Mouse (Mus musculus) stomach, embryonic 15.5 days (tissue): ENCODE measurements around the gene A830018L16Rik. TPM values are rescaled to one million over a fixed set of nuclear protein-coding genes. Genes with fewer than 3 reads are reported as not detected.

Experiments used
- ATAC-seq: fragments of 200-750 bp; cut with Nextera tagmentation; 2 replicates; pipeline ENCODE4 v1.8.0; 2017; ENCODE audit warnings: low read depth, moderate number of reproducible peaks, moderate TSS enrichment; ENCODE audit not compliant: insufficient read depth, low FRiP score
- H3K27ac ChIP-seq: fragments of 300-500 bp; sonication (generic); 2 replicates; pipeline ENCODE4 v1.5.1; 2015; ENCODE audit warnings: mild to moderate bottlenecking, inconsistent platforms
- H3K27me3 ChIP-seq: fragments of 300-500 bp; sonication (generic); replicated peaks from 2 replicates; pipeline ENCODE4 v1.6.1; 2015; ENCODE audit warnings: inconsistent platforms
- H3K36me3 ChIP-seq: fragments of 300-500 bp; sonication (generic); 2 replicates; pipeline ENCODE4 v1.6.1; 2015; ENCODE audit warnings: inconsistent platforms
- H3K4me1 ChIP-seq: fragments of 300-500 bp; sonication (generic); 2 replicates; pipeline ENCODE4 v1.6.1; 2015; ENCODE audit warnings: inconsistent platforms
- H3K4me2 ChIP-seq: fragments of 300-500 bp; sonication (generic); 2 replicates; pipeline ENCODE4 v1.6.1; 2015; ENCODE audit warnings: mild to moderate bottlenecking, inconsistent platforms
- H3K4me3 ChIP-seq: fragments of 300-500 bp; sonication (generic); replicated peaks from 2 replicates; pipeline ENCODE4 v1.5.1; 2015; ENCODE audit warnings: inconsistent platforms
- H3K9ac ChIP-seq: fragments of 300-500 bp; sonication (generic); 2 replicates; pipeline ENCODE4 v1.6.1; 2015; ENCODE audit warnings: inconsistent platforms
- H3K9me3 ChIP-seq: fragments of 300-500 bp; sonication (generic); 2 replicates; pipeline ENCODE4 v1.6.1; 2016; ENCODE audit warnings: inconsistent platforms
- WGBS: fragments of 180-500 bp; shearing (Covaris S2); methylation state at CpG from one replicate; pipeline ENCODE4 v1.1.7; 2015; 5-methylcytosine and 5-hydroxymethylcytosine counted together
- polyA plus RNA-seq: library from polyadenylated mRNA; unstranded; fragments of >200 nt; fragmentation: Nextera tagmentation; extraction: Ambion mirVana; gene quantifications from 2 replicates; pipeline ENCODE4 v1.2.1, GENCODE M21; 2015

A830018L16Rik gene
- polyA plus RNA-seq, 1 experiment from 2014 or later = 12.2 TPM

- H3K27ac ChIP-seq = no peak overlapping the region
These were observed 243.6 kb downstream of the A830018L16Rik start for GRCm38 (mm10) chr1:11657341-11658060.

DNA sequence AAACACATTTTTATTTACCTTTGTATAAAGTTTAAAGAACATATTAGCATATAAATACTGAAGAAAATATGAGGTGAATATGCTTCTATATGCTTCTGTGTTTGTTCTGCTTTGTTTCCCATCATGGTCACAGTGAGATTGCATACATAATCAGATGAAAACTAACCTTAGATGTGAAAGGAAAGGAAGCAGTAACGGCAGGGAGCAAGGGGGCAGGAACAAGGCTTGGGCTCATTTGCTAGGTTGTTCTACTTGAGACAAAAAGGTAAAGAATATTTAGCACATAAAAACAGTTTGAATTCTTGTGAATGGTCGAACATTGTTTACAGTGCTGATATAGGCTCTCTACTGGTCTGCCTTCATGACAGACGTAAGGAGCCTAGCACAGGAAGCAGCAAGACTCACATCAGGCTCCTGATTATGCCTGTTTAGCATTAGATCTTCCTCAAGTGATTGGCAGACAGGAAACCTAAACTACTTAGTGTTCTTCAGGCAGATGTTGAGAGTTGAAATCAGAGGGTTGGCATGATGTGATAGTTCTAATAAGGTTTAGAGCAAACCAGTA is 244.2 kb downstream of the A830018L16Rik start:
- H3K4me3 ChIP-seq = no peak overlapping the region
- H3K9me3 ChIP-seq = no peaks in the 10 kb centered on the region
- no peak for ATAC-seq
- no peak overlapping the region for H3K4me2 ChIP-seq
- H3K27ac ChIP-seq = no peak overlapping the region
- no peaks in the 10 kb centered on the region for H3K36me3 ChIP-seq
- whole genome bisulfite sequencing = 33% methylated on average over 3 of the region's 3 CpGs
- H3K9ac ChIP-seq = no peak overlapping the region
- no peaks in the 10 kb centered on the region for H3K27me3 ChIP-seq
- H3K4me1 ChIP-seq = no peaks in the 10 kb centered on the region

More at GRCm38 (mm10) chr1:11657341-11658060, 243.6 kb downstream of the A830018L16Rik start:
- no peak overlapping the region for H3K4me2 ChIP-seq
- no peaks in the 10 kb centered on the region for H3K4me1 ChIP-seq
- no peak overlapping the region for H3K4me3 ChIP-seq
- H3K9ac ChIP-seq = no peak overlapping the region
- H3K36me3 ChIP-seq = no peaks in the 10 kb centered on the region
- no peaks in the 10 kb centered on the region for H3K27me3 ChIP-seq
- no peaks in the 10 kb centered on the region for H3K9me3 ChIP-seq
- ATAC-seq = no peak; the same call in 1 of the 2 replicates
- WGBS = 56% methylated on average over 2 of the region's 2 CpGs

DNA sequence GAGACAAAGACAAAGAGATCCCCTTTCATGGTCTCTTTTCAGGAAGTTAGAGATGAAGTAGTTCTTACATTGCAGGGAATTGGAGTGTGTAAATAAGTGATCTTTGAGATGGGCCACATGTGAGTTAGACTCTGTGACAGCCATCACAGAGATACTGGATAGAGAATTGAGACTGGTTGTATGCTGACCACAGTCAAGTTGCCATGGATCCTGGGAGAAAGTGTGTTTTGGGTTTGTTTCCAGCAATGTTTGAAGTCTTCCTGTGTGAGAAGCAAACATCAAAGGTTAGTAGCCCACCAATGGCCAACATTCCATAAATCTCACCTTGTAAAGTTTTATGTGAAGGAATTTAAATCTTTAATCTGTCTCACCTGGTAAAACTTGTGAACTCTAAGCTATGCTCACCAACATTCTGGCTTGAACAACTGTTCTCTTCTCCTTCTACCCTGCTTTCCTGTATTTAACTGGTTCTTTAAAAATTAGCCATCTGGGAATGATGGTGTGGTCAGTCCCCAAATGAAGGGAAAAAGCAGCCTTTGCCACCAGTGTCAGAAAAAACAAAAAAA is 330.9 kb downstream of the A830018L16Rik start:
- Histone ChIP-seq H3K27ac (no peak overlapping the region), H3K36me3 (no peaks in the 10 kb centered on the region), H3K27me3 (no peaks in the 10 kb centered on the region), H3K4me2 (no peak overlapping the region), H3K9ac (no peak overlapping the region), H3K4me1 (no peaks in the 10 kb centered on the region), H3K4me3 (no peak overlapping the region), H3K9me3 (no peaks in the 10 kb centered on the region)
- no peak for ATAC-seq

DNA sequence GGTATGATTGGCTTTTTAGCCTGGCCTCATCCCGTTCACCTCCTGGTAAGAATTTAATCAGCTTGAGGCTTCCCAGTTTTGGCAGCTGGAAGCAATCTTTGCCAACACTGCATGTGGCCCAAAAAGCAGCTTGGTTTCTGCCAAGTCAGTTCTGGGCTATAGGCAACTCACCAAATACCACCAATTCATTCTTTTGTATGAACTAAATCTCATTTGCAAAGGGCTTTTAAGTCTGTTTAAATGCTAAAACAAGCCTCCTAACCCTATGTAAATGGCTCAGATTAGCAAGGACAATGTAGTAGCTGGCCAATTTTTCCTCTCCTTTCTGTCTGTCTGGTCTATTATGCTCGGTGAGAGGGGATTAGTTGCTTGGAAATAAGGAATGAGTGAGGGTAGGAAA is 334.5 kb downstream of the A830018L16Rik start:
- ATAC-seq = no peak
- no peaks in the 10 kb centered on the region for H3K4me1 ChIP-seq
- H3K4me2 ChIP-seq = no peak overlapping the region
- 47% methylated on average over 2 of the region's 2 CpGs for WGBS
- H3K9ac ChIP-seq = no peak overlapping the region
- H3K27ac ChIP-seq = no peak overlapping the region
- no peaks in the 10 kb centered on the region for H3K36me3 ChIP-seq
- no peaks in the 10 kb centered on the region for H3K27me3 ChIP-seq
- H3K4me3 ChIP-seq = no peak overlapping the region
- H3K9me3 ChIP-seq = no peaks in the 10 kb centered on the region

DNA sequence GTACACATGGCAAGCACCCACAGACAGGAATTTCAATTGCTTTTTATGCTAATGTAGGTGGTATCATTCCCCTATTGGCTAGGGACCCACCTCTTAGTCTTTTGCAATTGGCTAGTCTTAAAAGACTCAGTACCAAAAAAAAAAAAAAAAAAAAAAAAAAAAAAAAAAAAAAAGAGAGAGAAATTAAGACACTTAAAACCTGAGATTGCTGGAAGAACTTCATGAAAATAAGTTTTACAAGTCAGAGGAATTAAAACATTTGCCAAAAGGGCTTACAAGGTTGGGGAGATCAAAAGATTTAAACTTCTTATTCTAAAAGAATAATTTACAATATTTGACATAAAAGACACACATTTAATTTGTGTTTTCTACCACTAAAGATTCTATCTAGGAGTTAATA is 336.2 kb downstream of the A830018L16Rik start:
- no peak for ATAC-seq
- Histone ChIP-seq H3K36me3 (no peaks in the 10 kb centered on the region), H3K4me1 (no peaks in the 10 kb centered on the region), H3K27ac (no peak overlapping the region), H3K4me3 (no peak overlapping the region), H3K9me3 (no peaks in the 10 kb centered on the region), H3K27me3 (no peaks in the 10 kb centered on the region), H3K4me2 (no peak overlapping the region), H3K9ac (no peak overlapping the region)

DNA sequence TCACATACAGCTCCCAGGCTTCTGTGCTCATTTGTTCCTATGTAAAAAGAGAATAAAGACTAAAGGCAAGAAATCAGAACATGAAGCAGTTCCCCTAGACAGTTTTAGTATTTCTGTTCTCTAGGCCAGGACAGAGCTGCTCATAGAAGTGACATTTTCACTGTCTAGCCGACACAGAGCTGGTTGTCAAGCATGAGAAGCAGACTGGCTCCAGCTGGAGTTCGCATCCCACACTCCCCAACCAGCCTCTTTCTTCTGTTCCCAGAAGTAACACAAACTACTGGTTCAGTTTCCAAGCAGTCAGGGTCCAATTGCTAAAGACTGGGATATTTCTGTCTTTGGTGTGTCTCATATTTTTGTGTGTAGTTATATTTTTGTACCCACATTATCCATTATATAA is 336.7 kb downstream of the A830018L16Rik start:
- 56% methylated on average over 2 of the region's 2 CpGs for WGBS
- Histone ChIP-seq H3K4me1 (no peaks in the 10 kb centered on the region), H3K27me3 (no peaks in the 10 kb centered on the region), H3K9ac (no peak overlapping the region), H3K4me2 (no peak overlapping the region), H3K36me3 (no peaks in the 10 kb centered on the region), H3K4me3 (no peak overlapping the region), H3K9me3 (no peaks in the 10 kb centered on the region), H3K27ac (no peak overlapping the region)
- no peak for ATAC-seq

DNA sequence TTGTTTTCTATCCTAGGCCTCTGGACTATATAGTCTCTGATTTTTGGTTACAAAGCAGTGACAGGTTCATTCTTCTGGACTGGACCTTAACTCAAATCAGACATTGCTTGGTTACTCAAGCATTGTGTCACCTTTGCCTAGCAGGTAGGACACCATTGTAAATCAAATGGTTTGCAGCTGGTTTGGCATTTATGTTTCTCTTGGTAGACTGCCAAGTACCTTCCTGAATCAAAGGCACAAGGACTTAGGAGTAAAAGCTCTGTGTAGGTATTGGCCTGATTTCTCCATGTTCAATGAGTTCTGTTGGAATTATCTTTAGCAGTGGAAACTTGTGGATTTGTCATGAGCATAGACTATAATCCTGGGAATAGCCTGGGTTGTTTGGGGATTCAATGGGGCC is 338.1 kb downstream of the A830018L16Rik start:
- Histone ChIP-seq H3K4me2 (no peak overlapping the region), H3K9me3 (no peaks in the 10 kb centered on the region), H3K9ac (no peak overlapping the region), H3K27ac (no peak overlapping the region), H3K4me3 (no peak overlapping the region), H3K27me3 (no peaks in the 10 kb centered on the region), H3K36me3 (no peaks in the 10 kb centered on the region), H3K4me1 (no peaks in the 10 kb centered on the region)
- no peak for ATAC-seq

DNA sequence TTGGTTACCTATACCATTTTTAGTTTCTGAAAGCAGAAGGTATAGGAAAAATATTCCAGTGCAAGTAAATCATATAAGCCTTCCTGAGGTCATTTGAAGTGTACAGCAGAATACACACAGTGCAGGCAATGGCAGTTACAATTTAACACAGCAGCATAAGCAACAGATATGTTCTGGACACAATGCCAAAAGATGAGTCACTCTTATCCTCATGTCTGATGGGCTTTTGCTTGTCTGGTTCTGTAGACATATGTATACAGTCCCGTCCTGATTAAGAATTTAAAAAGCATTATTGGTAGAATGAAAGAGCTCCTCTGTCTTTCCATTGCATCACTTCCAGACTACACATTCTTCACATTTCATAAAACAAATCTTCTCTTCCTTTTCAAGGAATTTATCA is 374.4 kb downstream of the A830018L16Rik start:
- Histone ChIP-seq H3K36me3 (no peaks in the 10 kb centered on the region), H3K4me2 (no peak overlapping the region), H3K4me1 (no peaks in the 10 kb centered on the region), H3K9me3 (no peaks in the 10 kb centered on the region), H3K27ac (no peak overlapping the region), H3K4me3 (no peak overlapping the region), H3K9ac (no peak overlapping the region), H3K27me3 (no peaks in the 10 kb centered on the region)
- 27% methylated on average over 1 of the region's 1 CpGs for WGBS
- ATAC-seq = 0 out of 2 replicates have a peak, but pooled peaks have one; percentile 47

GRCm38 (mm10) chr1:11792820-11793219 is 378.9 kb downstream of the A830018L16Rik start:
- no peaks in the 10 kb centered on the region for H3K4me1 ChIP-seq
- no peak overlapping the region for H3K4me2 ChIP-seq
- H3K27ac ChIP-seq = no peak overlapping the region
- no peak overlapping the region for H3K9ac ChIP-seq
- H3K4me3 ChIP-seq = no peak overlapping the region
- H3K9me3 ChIP-seq = no peaks in the 10 kb centered on the region
- 74% methylated on average over 2 of the region's 2 CpGs for WGBS
- H3K27me3 ChIP-seq = no peaks in the 10 kb centered on the region
- ATAC-seq = no peak
- no peaks in the 10 kb centered on the region for H3K36me3 ChIP-seq

- no peaks in the 10 kb centered on the region for H3K9me3 ChIP-seq
- no peak overlapping the region for H3K9ac ChIP-seq
- no peak overlapping the region for H3K4me2 ChIP-seq
- 57% methylated on average over 2 of the region's 2 CpGs for WGBS
- H3K4me1 ChIP-seq = no peaks in the 10 kb centered on the region
- no peaks in the 10 kb centered on the region for H3K36me3 ChIP-seq
- no peak overlapping the region for H3K4me3 ChIP-seq
- no peak overlapping the region for H3K27ac ChIP-seq
- ATAC-seq = no peak
- no peaks in the 10 kb centered on the region for H3K27me3 ChIP-seq
These were observed 381.8 kb downstream of the A830018L16Rik start for GRCm38 (mm10) chr1:11795666-11796065.

DNA sequence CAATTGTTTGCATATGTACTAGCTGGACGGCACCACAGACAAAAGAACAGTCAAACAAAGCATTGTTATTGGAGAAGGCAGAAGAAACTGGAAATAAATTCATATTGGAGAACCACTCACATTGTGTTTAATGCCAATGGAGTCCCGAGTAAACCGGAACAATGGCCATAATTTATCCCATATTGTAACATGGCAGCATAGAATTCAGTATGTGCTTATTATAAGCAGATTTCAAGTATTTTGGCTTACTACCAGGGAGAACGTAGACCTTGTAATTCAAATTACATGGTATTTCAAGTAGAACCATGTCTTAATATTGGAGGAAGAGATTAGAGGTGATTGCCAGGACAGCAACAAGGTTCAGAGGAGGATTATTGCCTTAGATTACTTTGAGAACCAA is 458.9 kb downstream of the A830018L16Rik start:
- no peaks in the 10 kb centered on the region for H3K27me3 ChIP-seq
- H3K4me3 ChIP-seq = no peak overlapping the region
- H3K4me1 ChIP-seq = no peaks in the 10 kb centered on the region
- H3K9ac ChIP-seq = no peak overlapping the region
- no peak for ATAC-seq
- H3K27ac ChIP-seq = no peak overlapping the region
- no peak overlapping the region for H3K4me2 ChIP-seq
- H3K9me3 ChIP-seq = no peaks in the 10 kb centered on the region
- 77% methylated on average over 4 of the region's 4 CpGs for WGBS
- no peaks in the 10 kb centered on the region for H3K36me3 ChIP-seq

DNA sequence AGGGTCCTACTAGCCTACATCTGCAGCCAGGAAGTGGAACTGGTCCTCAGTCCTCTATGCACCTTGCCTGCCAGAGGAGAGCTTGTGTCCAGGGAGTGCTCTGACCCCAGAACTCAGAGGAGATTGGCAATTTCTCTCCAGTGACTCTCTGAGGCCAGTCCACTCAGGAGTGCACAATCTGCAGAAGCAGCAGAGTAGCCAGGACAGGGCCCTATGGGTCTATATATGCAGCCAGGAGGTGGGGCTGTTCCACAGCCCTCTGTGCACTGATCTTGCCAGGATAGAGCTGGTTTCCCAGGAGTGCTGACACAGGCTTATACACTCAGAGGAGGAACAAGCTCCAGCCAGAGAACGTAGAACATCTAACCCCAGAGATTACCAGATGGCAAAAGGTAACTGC is 459.7 kb downstream of the A830018L16Rik start:
- Histone ChIP-seq H3K9ac (no peak overlapping the region), H3K27ac (no peak overlapping the region), H3K27me3 (no peaks in the 10 kb centered on the region), H3K36me3 (no peaks in the 10 kb centered on the region), H3K4me1 (no peaks in the 10 kb centered on the region), H3K4me3 (no peak overlapping the region), H3K4me2 (no peak overlapping the region), H3K9me3 (no peaks in the 10 kb centered on the region)
- ATAC-seq = no peak
- 81% methylated on average over 1 of the region's 1 CpGs for WGBS
